Mouse (Mus musculus): ENCODE results near the gene Mtmr6.

DNA sequence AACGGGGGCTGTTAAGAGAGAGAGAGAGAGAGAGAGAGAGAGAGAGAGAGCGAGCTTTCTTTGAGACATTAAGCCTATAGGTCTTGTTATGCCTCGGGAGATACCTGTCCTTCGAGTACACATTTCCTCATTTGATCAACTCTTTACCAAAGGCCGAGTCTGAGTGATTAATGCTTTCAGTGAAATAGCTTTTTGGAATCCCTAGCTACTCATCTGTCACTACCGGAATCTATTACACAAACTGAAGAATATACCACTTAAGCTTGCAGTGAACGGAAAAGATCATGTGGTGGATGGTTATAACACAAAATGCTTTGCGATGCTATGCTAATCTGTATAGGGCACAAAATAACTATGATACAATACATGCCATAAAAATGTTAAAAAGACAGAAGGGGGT is 14.7 kb upstream of the Mtmr6 start:
- TF ChIP-seq TAL1 (IDR thresholded peaks at IDR 0.05; ENCODE audit: low read length): no peak
- TF ChIP-seq GATA1 (IDR thresholded peaks at IDR 0.05; ENCODE audit: low read length): no peak
